Mouse (Mus musculus): Measurements from ENCODE around the gene Catsper2.

- no peak for TF ChIP-seq USF1 (IDR thresholded peaks at IDR 0.05; ENCODE audit: low read depth)
- peak; percentile 4 for TF ChIP-seq CTCF (IDR thresholded peaks at IDR 0.05; ENCODE audit: control insufficient read depth, insufficient read depth, insufficient read length)
- no peak for TF ChIP-seq MAX (IDR thresholded peaks at IDR 0.05)
Observed at GRCm38 (mm10) chr2:121408160-121408559, 5.4 kb downstream of the Catsper2 start.

Measured in C2C12 (cell line).